Mouse (Mus musculus): ENCODE results near the gene Hsph1. TPM values are rescaled to one million over a fixed set of nuclear protein-coding genes. Genes with fewer than 3 reads are reported as not detected.

The Hsph1 gene
- polyA plus RNA-seq, 1 experiment from 2014 or later, result 108 TPM

DNA sequence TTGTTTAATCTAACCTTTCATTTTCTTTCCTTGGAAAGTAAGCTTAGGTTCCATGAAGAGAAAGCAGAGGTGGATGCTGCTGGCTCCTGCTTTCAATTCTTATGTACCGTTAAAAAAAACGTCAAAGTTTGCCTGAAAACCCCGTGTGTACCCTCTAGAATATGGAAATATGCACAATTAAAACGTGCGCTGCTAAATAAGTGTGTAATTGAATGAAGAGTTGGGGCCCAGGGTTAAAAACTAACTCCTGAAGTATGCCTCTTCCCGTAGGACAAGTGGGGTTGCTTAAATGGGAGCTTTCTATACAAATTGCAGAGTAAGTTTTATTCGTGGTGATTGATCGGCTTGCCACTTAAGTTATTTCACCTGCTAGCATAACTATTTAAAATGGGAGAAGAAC lies 1.1 kb upstream of the Hsph1 start:
- no peak for ATAC-seq
- Histone ChIP-seq H3K4me3 (peak overlapping the region; percentile 74), H3K27ac (peak overlapping the region; percentile 87; the same call in 1 of the 2 replicates), H3K4me2 (peak overlapping the region; percentile 92), H3K4me1 (peaks cover 30% of the 10 kb centered on the region), H3K9ac (peak overlapping the region; percentile 66), H3K27me3 (no peaks in the 10 kb centered on the region), H3K36me3 (ENCODE audit: poor library complexity, severe bottlenecking) (peaks cover 15% of the 10 kb centered on the region), H3K9me3 (replicated peaks) (no peaks in the 10 kb centered on the region)
- 47% methylated on average over 8 of the region's 8 CpGs for WGBS

- Histone ChIP-seq H3K4me2 (peak overlapping the region; percentile 92), H3K36me3 (ENCODE audit: poor library complexity, severe bottlenecking) (peaks cover 32% of the 10 kb centered on the region), H3K4me1 (peaks cover 30% of the 10 kb centered on the region), H3K27me3 (no peaks in the 10 kb centered on the region), H3K9me3 (replicated peaks) (no peaks in the 10 kb centered on the region), H3K27ac (peak overlapping the region; percentile 87), H3K9ac (peak overlapping the region; percentile 82), H3K4me3 (peak overlapping the region; percentile 74)
- no peak for ATAC-seq
- under 1% methylated on average over 24 of the region's 24 CpGs for WGBS
These were observed 620 bp downstream of the Hsph1 start for GRCm38 (mm10) chr5:149635556-149635955.

DNA sequence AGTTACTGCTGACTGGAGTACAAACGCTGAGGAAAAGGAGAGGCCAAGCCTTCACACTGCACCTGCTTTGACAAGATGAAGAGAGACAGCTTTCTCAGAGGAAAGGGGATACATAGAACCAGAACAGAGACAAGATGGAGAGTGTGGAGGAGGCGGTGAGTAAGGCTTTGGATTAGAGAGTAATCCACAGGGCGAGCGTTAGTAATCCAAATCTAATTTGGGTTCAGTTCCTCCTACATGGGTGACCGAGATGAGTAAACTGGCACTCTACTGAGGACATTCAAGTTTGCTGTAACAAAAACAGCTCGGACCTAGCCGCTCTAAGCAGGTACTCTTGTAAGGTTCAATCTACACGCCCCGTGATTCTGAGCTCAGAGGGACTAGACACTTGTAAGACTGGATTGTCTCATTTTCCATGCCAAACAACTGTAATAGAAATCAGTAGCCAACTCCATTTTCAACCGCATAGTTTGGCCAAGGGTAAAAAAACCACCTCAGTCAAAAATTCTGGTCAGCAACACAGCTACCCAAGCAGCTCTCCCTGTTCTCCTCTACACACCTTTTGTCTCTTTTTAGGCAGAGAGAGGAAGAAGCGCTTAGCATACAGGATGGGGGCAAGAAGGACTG lies 1.7 kb downstream of the Hsph1 start:
- Histone ChIP-seq H3K9me3 (replicated peaks) (no peaks in the 10 kb centered on the region), H3K27ac (no peak overlapping the region), H3K36me3 (ENCODE audit: poor library complexity, severe bottlenecking) (peaks cover 43% of the 10 kb centered on the region), H3K4me1 (peaks cover 30% of the 10 kb centered on the region), H3K27me3 (no peaks in the 10 kb centered on the region), H3K4me3 (peak overlapping the region; percentile 74), H3K4me2 (peak overlapping the region; percentile 92), H3K9ac (peak overlapping the region; percentile 82)
- no peak for ATAC-seq
- WGBS, result 67% methylated on average over 11 of the region's 11 CpGs

DNA sequence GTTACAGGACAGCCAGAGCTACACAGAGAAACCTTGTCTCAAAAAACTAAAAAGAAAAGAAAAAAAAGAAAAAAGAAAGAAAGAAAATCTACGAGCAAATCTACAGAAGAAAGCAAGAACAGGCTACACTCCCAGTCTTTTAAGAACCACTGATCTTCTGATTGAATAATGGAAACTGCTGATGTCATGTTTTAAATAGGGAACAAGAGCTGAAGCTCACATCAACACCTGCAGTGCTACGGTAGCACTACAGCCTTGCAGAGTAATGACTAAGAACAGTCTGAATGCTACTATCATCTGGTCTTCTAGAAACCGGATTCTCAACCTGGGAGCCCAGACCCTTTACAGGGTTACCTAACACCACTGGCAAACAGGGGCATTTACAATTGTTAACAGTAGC lies 10.6 kb downstream of the Hsph1 start:
- ATAC-seq, result no peak
- H3K9me3 ChIP-seq (replicated peaks), result no peaks in the 10 kb centered on the region
- H3K27ac ChIP-seq, result no peak overlapping the region
- no peak overlapping the region for H3K9ac ChIP-seq
- no peaks in the 10 kb centered on the region for H3K4me1 ChIP-seq
- peaks cover 98% of the 10 kb centered on the region for H3K36me3 ChIP-seq (ENCODE audit: poor library complexity, severe bottlenecking)
- 89% methylated on average over 3 of the region's 3 CpGs for WGBS
- H3K27me3 ChIP-seq, result no peaks in the 10 kb centered on the region
- H3K4me2 ChIP-seq, result no peak overlapping the region
- no peak overlapping the region for H3K4me3 ChIP-seq

DNA sequence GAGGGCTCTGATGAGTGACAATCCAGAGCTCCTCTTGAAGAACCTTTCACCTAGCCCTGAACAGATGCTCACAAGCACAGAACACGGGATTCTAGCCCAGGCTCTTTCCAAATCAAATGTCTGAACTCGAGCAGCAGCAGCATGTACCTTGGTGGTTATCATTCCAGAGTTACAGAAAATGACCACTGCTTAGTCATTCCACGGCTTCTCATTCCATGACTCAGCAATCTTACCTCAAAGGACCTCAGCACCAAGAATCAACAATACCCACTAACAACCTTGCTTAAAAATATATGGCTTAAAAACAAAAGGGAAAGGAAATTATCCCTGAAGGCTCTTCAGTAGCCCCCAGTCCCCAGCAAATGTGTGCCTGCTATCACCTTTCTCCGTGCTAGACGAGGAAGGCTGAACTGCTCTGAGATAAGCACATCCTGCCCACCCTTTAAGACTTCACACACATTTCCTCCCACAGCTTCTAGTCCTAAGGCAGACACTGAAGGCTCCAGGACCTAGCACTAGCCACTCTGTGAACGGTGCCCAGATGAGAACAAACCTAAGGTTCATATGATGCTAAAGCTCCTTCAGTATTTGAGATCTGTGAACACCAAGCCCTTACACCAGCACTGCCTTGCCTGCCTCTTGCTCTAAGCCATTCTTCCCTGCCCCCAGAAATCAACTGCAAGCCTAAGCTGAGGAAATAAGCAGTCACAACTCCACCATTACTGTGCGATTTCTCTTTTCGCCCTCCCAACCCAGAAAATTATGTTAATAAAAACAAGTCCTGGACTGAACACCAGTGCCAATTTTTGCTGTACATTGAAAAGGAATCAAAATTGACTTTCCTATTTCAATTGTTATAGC lies 12.1 kb downstream of the Hsph1 start:
- no peaks in the 10 kb centered on the region for H3K4me1 ChIP-seq
- H3K4me2 ChIP-seq, result no peak overlapping the region
- no peak overlapping the region for H3K4me3 ChIP-seq
- H3K9ac ChIP-seq, result no peak overlapping the region
- peaks cover 98% of the 10 kb centered on the region for H3K36me3 ChIP-seq (ENCODE audit: poor library complexity, severe bottlenecking)
- H3K9me3 ChIP-seq (replicated peaks), result no peaks in the 10 kb centered on the region
- ATAC-seq, result no peak
- no peaks in the 10 kb centered on the region for H3K27me3 ChIP-seq
- 92% methylated on average over 8 of the region's 8 CpGs for WGBS
- no peak overlapping the region for H3K27ac ChIP-seq

GRCm38 (mm10) chr5:149622644-149623043 lies 13.5 kb downstream of the Hsph1 start:
- Histone ChIP-seq H3K9me3 (replicated peaks) (no peaks in the 10 kb centered on the region), H3K4me1 (no peaks in the 10 kb centered on the region), H3K4me3 (no peak overlapping the region), H3K36me3 (ENCODE audit: poor library complexity, severe bottlenecking) (peaks cover 100% of the 10 kb centered on the region), H3K9ac (no peak overlapping the region), H3K27me3 (no peaks in the 10 kb centered on the region), H3K27ac (no peak overlapping the region), H3K4me2 (no peak overlapping the region)
- WGBS, result 84% methylated on average over 6 of the region's 6 CpGs
- no peak for ATAC-seq

DNA sequence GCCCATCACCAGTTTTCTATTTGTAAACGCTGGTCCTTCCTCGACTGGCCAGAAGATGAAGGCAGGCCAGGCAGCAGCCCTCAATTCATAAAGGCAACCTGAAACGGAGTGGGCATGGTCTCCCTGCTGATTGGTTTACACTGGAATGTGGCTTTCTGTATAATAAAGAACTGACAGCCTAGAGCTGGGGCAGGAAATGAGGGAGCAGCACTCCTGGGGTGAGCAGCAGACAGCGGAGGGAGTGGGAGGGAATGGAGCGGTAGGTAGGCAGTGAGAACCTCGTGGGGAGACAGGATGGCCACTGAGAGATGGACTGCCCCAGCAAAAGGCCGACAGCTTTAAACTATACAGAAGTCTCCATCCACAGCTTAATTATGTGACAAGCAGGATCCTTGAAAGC lies 14.0 kb downstream of the Hsph1 start:
- 83% methylated on average over 7 of the region's 7 CpGs for WGBS
- ATAC-seq, result no peak

GRCm38 (mm10) chr5:149617776-149618425 lies 18.3 kb downstream of the Hsph1 start:
- WGBS, result 92% methylated on average over 6 of the region's 6 CpGs
- H3K4me3 ChIP-seq, result no peak overlapping the region
- no peak for ATAC-seq
- H3K36me3 ChIP-seq (ENCODE audit: poor library complexity, severe bottlenecking), result peaks cover 96% of the 10 kb centered on the region
- no peak overlapping the region for H3K9ac ChIP-seq
- no peaks in the 10 kb centered on the region for H3K27me3 ChIP-seq
- H3K9me3 ChIP-seq (replicated peaks), result no peaks in the 10 kb centered on the region
- H3K27ac ChIP-seq, result no peak overlapping the region
- no peaks in the 10 kb centered on the region for H3K4me1 ChIP-seq
- H3K4me2 ChIP-seq, result no peak overlapping the region

More for the DNA sequence above, 14.0 kb downstream of the Hsph1 start:
- no peaks in the 10 kb centered on the region for H3K27me3 ChIP-seq
- H3K4me3 ChIP-seq, result no peak overlapping the region
- no peaks in the 10 kb centered on the region for H3K4me1 ChIP-seq
- H3K9ac ChIP-seq, result no peak overlapping the region
- no peaks in the 10 kb centered on the region for H3K9me3 ChIP-seq (replicated peaks)
- peaks cover 100% of the 10 kb centered on the region for H3K36me3 ChIP-seq (ENCODE audit: poor library complexity, severe bottlenecking)
- H3K4me2 ChIP-seq, result no peak overlapping the region
- no peak overlapping the region for H3K27ac ChIP-seq

- no peak overlapping the region for H3K4me2 ChIP-seq
- no peak overlapping the region for H3K4me3 ChIP-seq
- H3K27me3 ChIP-seq, result no peaks in the 10 kb centered on the region
- H3K36me3 ChIP-seq (ENCODE audit: poor library complexity, severe bottlenecking), result peaks cover 85% of the 10 kb centered on the region
- no peak overlapping the region for H3K9ac ChIP-seq
- H3K4me1 ChIP-seq, result no peaks in the 10 kb centered on the region
- no peak overlapping the region for H3K27ac ChIP-seq
- 72% methylated on average over 10 of the region's 10 CpGs for WGBS
- no peaks in the 10 kb centered on the region for H3K9me3 ChIP-seq (replicated peaks)
- peak; percentile 36; the same call in 1 of the 2 replicates for ATAC-seq
These were observed 19.4 kb downstream of the Hsph1 start for GRCm38 (mm10) chr5:149616817-149617216.

GRCm38 (mm10) chr5:149616138-149616537 lies 20.0 kb downstream of the Hsph1 start:
- no peak overlapping the region for H3K9ac ChIP-seq
- no peaks in the 10 kb centered on the region for H3K4me1 ChIP-seq
- H3K27ac ChIP-seq, result no peak overlapping the region
- 65% methylated on average over 1 of the region's 1 CpGs for WGBS
- no peaks in the 10 kb centered on the region for H3K27me3 ChIP-seq
- H3K4me2 ChIP-seq, result no peak overlapping the region
- H3K4me3 ChIP-seq, result no peak overlapping the region
- H3K9me3 ChIP-seq (replicated peaks), result no peaks in the 10 kb centered on the region
- no peak for ATAC-seq
- peaks cover 79% of the 10 kb centered on the region for H3K36me3 ChIP-seq (ENCODE audit: poor library complexity, severe bottlenecking)

DNA sequence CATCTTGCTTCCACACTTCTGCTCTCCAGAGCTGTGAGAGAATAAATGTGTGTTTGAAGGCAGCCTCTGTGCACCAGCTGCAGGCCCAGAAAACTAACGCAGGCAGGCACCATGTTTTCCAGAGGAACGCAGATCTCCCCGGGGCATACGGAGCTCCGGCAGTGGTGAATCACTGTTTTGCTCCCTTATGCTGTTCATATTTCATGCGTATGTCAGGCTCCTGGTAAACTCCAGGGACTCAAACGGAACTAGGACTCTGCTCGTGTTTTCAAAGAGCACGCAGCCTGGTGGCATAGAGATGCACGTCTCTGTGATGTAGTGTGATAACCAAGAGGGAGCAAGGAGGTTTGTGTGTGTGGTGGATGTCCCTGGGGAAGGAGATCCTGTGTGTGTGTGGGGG lies 23.4 kb downstream of the Hsph1 start:
- WGBS, result 80% methylated on average over 10 of the region's 10 CpGs
- H3K27me3 ChIP-seq, result no peaks in the 10 kb centered on the region
- H3K27ac ChIP-seq, result no peak overlapping the region

GRCm38 (mm10) chr5:149612165-149612518 lies 24.0 kb downstream of the Hsph1 start:
- ATAC-seq, result no peak
- H3K4me2 ChIP-seq, result no peak overlapping the region
- 0 out of 2 replicates have a peak, but pooled peaks cover 4% of the 10 kb centered on the region for H3K4me1 ChIP-seq
- no peaks in the 10 kb centered on the region for H3K9me3 ChIP-seq (replicated peaks)
- no peaks in the 10 kb centered on the region for H3K27me3 ChIP-seq
- H3K9ac ChIP-seq, result no peak overlapping the region
- peaks cover 39% of the 10 kb centered on the region for H3K36me3 ChIP-seq (ENCODE audit: poor library complexity, severe bottlenecking)
- H3K4me3 ChIP-seq, result no peak overlapping the region
- 88% methylated on average over 3 of the region's 3 CpGs for WGBS
- H3K27ac ChIP-seq, result no peak overlapping the region

More for the DNA sequence above, 23.4 kb downstream of the Hsph1 start:
- no peak overlapping the region for H3K9ac ChIP-seq
- no peak for ATAC-seq
- H3K9me3 ChIP-seq (replicated peaks), result no peaks in the 10 kb centered on the region
- peaks cover 45% of the 10 kb centered on the region for H3K36me3 ChIP-seq (ENCODE audit: poor library complexity, severe bottlenecking)
- no peak overlapping the region for H3K4me2 ChIP-seq
- H3K4me3 ChIP-seq, result no peak overlapping the region
- 0 out of 2 replicates have a peak, but pooled peaks cover 4% of the 10 kb centered on the region for H3K4me1 ChIP-seq

Data from forebrain, embryonic 13.5 days (tissue).